Mouse (Mus musculus) MN1 (cell line): ENCODE measurements at regions not wholly inside any gene's neighbourhood (a gene's known extent, or its start where the extent isn't known, plus 50 kb on each side); places are given as distances from the start of the nearest gene placed in this dataset.
A peak's percentile ranks its signal among the peaks of the same experiment; 100 is the strongest.

Experiments
- DNase-seq: peaks from one replicate; pipeline ENCODE4 v3.0.0-alpha.2; 2016; ENCODE audit warnings: low spot score

GRCm38 (mm10) chr16:5466760-5467159 is 211.0 kb upstream of the Eef2kmt start:
- no peak for DNase-seq

- DNase-seq, result no peak
Measured at GRCm38 (mm10) chr16:5455352-5455965, 199.7 kb upstream of the Eef2kmt start.

- no peak for DNase-seq
Measured at GRCm38 (mm10) chr16:5454243-5454642, 198.5 kb upstream of the Eef2kmt start.

- DNase-seq, result no peak
Measured at GRCm38 (mm10) chr16:5452971-5453370, 197.2 kb upstream of the Eef2kmt start.

GRCm38 (mm10) chr16:5445776-5446175 is 190.0 kb upstream of the Eef2kmt start:
- DNase-seq, result no peak

- DNase-seq, result no peak
Measured at GRCm38 (mm10) chr16:5444785-5445184, 189.0 kb upstream of the Eef2kmt start.

- DNase-seq, result peak; percentile 35
Measured at GRCm38 (mm10) chr16:5439717-5440116, 183.9 kb upstream of the Eef2kmt start.

- no peak for DNase-seq
Measured at GRCm38 (mm10) chr16:5438405-5438804, 182.6 kb upstream of the Eef2kmt start.

- DNase-seq, result no peak
Measured at GRCm38 (mm10) chr16:5431689-5432088, 175.9 kb upstream of the Eef2kmt start.

GRCm38 (mm10) chr16:5431111-5431510 is 175.3 kb upstream of the Eef2kmt start:
- peak; percentile 68 for DNase-seq

- no peak for DNase-seq
Measured at GRCm38 (mm10) chr16:5429466-5429865, 173.7 kb upstream of the Eef2kmt start.

GRCm38 (mm10) chr16:5425908-5426307 is 170.1 kb upstream of the Eef2kmt start:
- no peak for DNase-seq

- peak; percentile 68 for DNase-seq
Measured at GRCm38 (mm10) chr16:5422041-5422440, 166.3 kb upstream of the Eef2kmt start.

GRCm38 (mm10) chr16:5421591-5421990 is 165.8 kb upstream of the Eef2kmt start:
- DNase-seq, result no peak

- no peak for DNase-seq
Measured at GRCm38 (mm10) chr16:5419467-5419866, 163.7 kb upstream of the Eef2kmt start.

- peak; percentile 90 for DNase-seq
Measured at GRCm38 (mm10) chr16:5418462-5419197, 162.8 kb upstream of the Eef2kmt start.

GRCm38 (mm10) chr16:5415310-5415709 is 159.5 kb upstream of the Eef2kmt start:
- DNase-seq, result no peak

GRCm38 (mm10) chr16:5411819-5412385 is 156.1 kb upstream of the Eef2kmt start:
- peak; percentile 70 for DNase-seq

- DNase-seq, result no peak
Measured at GRCm38 (mm10) chr16:5406711-5407110, 150.9 kb upstream of the Eef2kmt start.

GRCm38 (mm10) chr16:5393336-5393735 is 137.6 kb upstream of the Eef2kmt start:
- DNase-seq, result no peak

- DNase-seq, result no peak
Measured at GRCm38 (mm10) chr16:5382930-5383329, 127.1 kb upstream of the Eef2kmt start.

- peak; percentile 63 for DNase-seq
Measured at GRCm38 (mm10) chr16:5382228-5382884, 126.6 kb upstream of the Eef2kmt start.

- no peak for DNase-seq
Measured at GRCm38 (mm10) chr16:5380626-5381025, 124.8 kb upstream of the Eef2kmt start.
